Mouse (Mus musculus): ENCODE measurements at regions not wholly inside any gene's neighbourhood (a gene's known extent, or its start where the extent isn't known, plus 50 kb on each side); places are given as distances from the start of the nearest gene placed in this dataset.

DNA sequence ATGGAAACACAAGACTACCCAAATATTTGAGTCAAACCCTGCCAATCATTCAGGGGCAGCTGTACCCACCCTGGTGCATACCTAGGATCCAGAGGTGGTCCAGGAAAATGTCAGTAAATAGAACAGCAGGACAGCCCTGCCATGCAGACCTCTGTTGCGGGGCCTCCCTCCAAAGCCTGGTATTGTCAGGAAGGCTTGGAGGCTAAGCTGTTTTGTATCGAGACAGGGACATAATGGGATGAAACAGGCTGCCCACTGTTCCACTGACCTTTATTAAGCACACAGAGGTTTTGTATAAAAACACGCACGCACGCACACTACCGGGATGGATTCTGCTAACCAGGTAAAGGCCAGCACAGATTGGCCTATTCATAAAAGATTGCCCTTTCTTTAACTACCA is 155.8 kb upstream of the Mast4 start:
- H3K9me3 ChIP-seq (ENCODE audit: control insufficient read depth, low read length), result no peaks in the 10 kb centered on the region

DNA sequence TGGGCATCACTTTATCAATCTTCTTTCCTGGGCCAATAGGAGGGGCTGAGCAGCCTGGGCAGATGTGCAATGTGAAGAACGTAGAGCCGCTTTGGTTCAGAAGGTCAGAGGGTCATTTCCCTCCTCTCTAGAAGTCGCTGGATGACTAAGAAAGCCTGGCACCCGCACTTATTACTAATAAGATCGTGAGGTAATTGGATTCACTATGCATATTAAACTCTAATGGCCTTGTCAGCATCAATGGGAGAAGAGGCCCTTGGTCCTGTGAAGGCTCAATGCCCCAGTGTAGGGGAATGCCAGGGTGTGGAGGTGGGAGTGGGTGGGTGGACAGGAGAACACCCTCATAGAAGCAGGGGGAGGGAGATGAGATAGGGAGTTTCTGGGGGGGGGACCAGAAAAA is 149.8 kb upstream of the Mast4 start:
- ATAC-seq (ENCODE audit: low FRiP score, low TSS enrichment) (no peak), DNase-seq (ENCODE audit: low spot score) (no peak)
- H3K27ac ChIP-seq (replicated peaks), result no peak overlapping the region
- no peaks in the 10 kb centered on the region for H3K27me3 ChIP-seq (ENCODE audit: control insufficient read depth, insufficient read depth, low read length)
- H3K4me1 ChIP-seq (replicated peaks; ENCODE audit: control insufficient read depth, insufficient read depth), result no peaks in the 10 kb centered on the region
- no peak overlapping the region for H3K4me2 ChIP-seq (replicated peaks; ENCODE audit: low read depth)
- no peak overlapping the region for H3K4me3 ChIP-seq (ENCODE audit: low read depth, low read length)
- H3K36me3 ChIP-seq (ENCODE audit: control insufficient read depth, insufficient read depth, low read length), result no peaks in the 10 kb centered on the region
- 65% methylated on average over 5 of the region's 5 CpGs for WGBS
- TF ChIP-seq EP300 (optimal IDR thresholded peaks at IDR 0.05) (no peak), CTCF (IDR thresholded peaks at IDR 0.05; ENCODE audit: low read depth) (no peak)
- no peaks in the 10 kb centered on the region for H3K9me3 ChIP-seq (ENCODE audit: control insufficient read depth, low read length)
- no peak overlapping the region for H3K9ac ChIP-seq (ENCODE audit: low read length)

More for the DNA sequence above, 155.8 kb upstream of the Mast4 start:
- 77% methylated on average over 6 of the region's 6 CpGs for WGBS
- TF ChIP-seq CTCF (IDR thresholded peaks at IDR 0.05; ENCODE audit: low read depth) (no peak), EP300 (optimal IDR thresholded peaks at IDR 0.05) (no peak)
- Histone ChIP-seq H3K4me3 (ENCODE audit: low read depth, low read length) (no peak overlapping the region), H3K36me3 (ENCODE audit: control insufficient read depth, insufficient read depth, low read length) (no peaks in the 10 kb centered on the region), H3K4me1 (replicated peaks; ENCODE audit: control insufficient read depth, insufficient read depth) (no peaks in the 10 kb centered on the region), H3K4me2 (replicated peaks; ENCODE audit: low read depth) (no peak overlapping the region), H3K27me3 (ENCODE audit: control insufficient read depth, insufficient read depth, low read length) (no peaks in the 10 kb centered on the region), H3K9ac (ENCODE audit: low read length) (no peak overlapping the region), H3K27ac (replicated peaks) (no peak overlapping the region)
- ATAC-seq (ENCODE audit: low FRiP score, low TSS enrichment) (no peak), DNase-seq (ENCODE audit: low spot score) (no peak)

DNA sequence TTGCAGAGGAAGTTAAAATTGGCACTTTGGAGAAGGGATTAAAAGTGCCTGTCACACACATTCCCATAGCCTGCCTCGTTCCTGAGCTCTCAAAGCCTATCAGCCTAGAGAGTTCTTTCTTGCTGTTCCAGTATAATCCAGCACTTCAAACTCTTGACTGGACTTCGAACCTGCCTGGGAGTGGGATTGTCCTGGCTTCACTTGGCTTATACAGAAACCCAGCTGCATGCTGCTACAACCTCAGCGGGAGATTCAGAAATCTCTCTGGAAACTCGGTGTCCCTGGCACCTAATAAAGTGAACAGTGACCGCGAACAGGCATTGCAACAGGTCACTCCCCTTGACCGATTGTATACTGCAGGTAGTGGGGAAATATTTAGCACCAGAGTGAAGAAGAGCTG is 149.1 kb upstream of the Mast4 start:
- no peak for DNase-seq (ENCODE audit: low spot score)
- H3K4me2 ChIP-seq (replicated peaks; ENCODE audit: low read depth), result no peak overlapping the region
- 70% methylated on average over 7 of the region's 7 CpGs for WGBS
- ATAC-seq (ENCODE audit: low FRiP score, low TSS enrichment), result no peak
- H3K9ac ChIP-seq (ENCODE audit: low read length), result no peak overlapping the region
- no peak overlapping the region for H3K27ac ChIP-seq (replicated peaks)
- no peaks in the 10 kb centered on the region for H3K27me3 ChIP-seq (ENCODE audit: control insufficient read depth, insufficient read depth, low read length)
- H3K4me1 ChIP-seq (replicated peaks; ENCODE audit: control insufficient read depth, insufficient read depth), result no peaks in the 10 kb centered on the region
- TF ChIP-seq CTCF (IDR thresholded peaks at IDR 0.05; ENCODE audit: low read depth) (no peak), EP300 (optimal IDR thresholded peaks at IDR 0.05) (no peak)
- no peak overlapping the region for H3K4me3 ChIP-seq (ENCODE audit: low read depth, low read length)
- H3K9me3 ChIP-seq (ENCODE audit: control insufficient read depth, low read length), result no peaks in the 10 kb centered on the region
- no peaks in the 10 kb centered on the region for H3K36me3 ChIP-seq (ENCODE audit: control insufficient read depth, insufficient read depth, low read length)

DNA sequence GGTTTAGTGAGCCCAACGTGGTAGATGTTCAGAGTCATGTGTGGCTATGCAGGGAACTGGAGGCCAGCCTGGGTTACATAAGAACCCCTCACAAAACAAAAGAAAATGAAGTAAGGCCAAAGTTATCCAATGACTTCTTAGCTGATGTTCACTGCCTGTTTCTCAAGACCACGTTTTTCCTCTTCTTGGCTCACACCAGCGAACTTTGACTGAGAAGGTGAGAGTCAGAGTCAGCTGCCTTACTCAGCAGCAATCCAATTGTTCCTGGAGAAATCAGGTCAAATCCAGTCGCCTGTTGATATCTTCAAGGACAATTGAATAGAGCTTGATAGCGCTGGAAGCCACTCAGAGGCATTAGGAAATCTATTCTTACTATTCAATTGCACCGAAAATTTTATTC is 142.0 kb upstream of the Mast4 start:
- Histone ChIP-seq H3K4me3 (ENCODE audit: low read depth, low read length) (no peak overlapping the region), H3K9me3 (ENCODE audit: control insufficient read depth, low read length) (no peaks in the 10 kb centered on the region), H3K4me1 (replicated peaks; ENCODE audit: control insufficient read depth, insufficient read depth) (no peaks in the 10 kb centered on the region), H3K4me2 (replicated peaks; ENCODE audit: low read depth) (no peak overlapping the region), H3K36me3 (ENCODE audit: control insufficient read depth, insufficient read depth, low read length) (no peaks in the 10 kb centered on the region), H3K27ac (replicated peaks) (no peak overlapping the region), H3K9ac (ENCODE audit: low read length) (no peak overlapping the region), H3K27me3 (ENCODE audit: control insufficient read depth, insufficient read depth, low read length) (no peaks in the 10 kb centered on the region)
- no peak for DNase-seq (ENCODE audit: low spot score)
- ATAC-seq (ENCODE audit: low FRiP score, low TSS enrichment), result no peak
- TF ChIP-seq EP300 (optimal IDR thresholded peaks at IDR 0.05) (no peak), CTCF (IDR thresholded peaks at IDR 0.05; ENCODE audit: low read depth) (no peak)
- 76% methylated on average over 6 of the region's 6 CpGs for WGBS

DNA sequence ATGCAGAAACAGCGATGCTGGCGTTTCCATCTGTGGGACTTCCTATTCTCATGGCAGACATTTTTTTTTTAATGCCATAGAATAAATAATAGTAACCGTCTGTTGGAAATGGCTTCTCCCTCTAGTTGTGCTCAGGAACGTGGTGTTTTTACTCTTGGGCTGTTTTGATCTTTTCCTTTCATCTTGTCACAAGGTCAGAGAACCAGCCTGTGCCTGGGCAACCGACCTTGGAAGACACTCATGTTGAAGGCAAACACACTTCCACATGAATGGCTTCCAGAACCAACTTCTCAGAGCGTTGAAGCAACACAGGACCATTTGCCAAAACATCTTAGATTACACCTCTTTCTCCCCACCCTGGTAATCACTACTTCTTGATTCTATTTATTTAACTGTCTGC is 137.9 kb upstream of the Mast4 start:
- no peak for TF ChIP-seq CTCF (IDR thresholded peaks at IDR 0.05; ENCODE audit: low read depth)
- no peak for TF ChIP-seq EP300 (optimal IDR thresholded peaks at IDR 0.05)
- no peak overlapping the region for H3K4me2 ChIP-seq (replicated peaks; ENCODE audit: low read depth)
- DNase-seq (ENCODE audit: low spot score), result no peak
- H3K27me3 ChIP-seq (ENCODE audit: control insufficient read depth, insufficient read depth, low read length), result no peaks in the 10 kb centered on the region
- no peak overlapping the region for H3K27ac ChIP-seq (replicated peaks)
- H3K9ac ChIP-seq (ENCODE audit: low read length), result no peak overlapping the region
- no peak for ATAC-seq (ENCODE audit: low FRiP score, low TSS enrichment)
- H3K9me3 ChIP-seq (ENCODE audit: control insufficient read depth, low read length), result no peaks in the 10 kb centered on the region
- 66% methylated on average over 6 of the region's 6 CpGs for WGBS
- H3K36me3 ChIP-seq (ENCODE audit: control insufficient read depth, insufficient read depth, low read length), result no peaks in the 10 kb centered on the region
- no peaks in the 10 kb centered on the region for H3K4me1 ChIP-seq (replicated peaks; ENCODE audit: control insufficient read depth, insufficient read depth)
- no peak overlapping the region for H3K4me3 ChIP-seq (ENCODE audit: low read depth, low read length)

DNA sequence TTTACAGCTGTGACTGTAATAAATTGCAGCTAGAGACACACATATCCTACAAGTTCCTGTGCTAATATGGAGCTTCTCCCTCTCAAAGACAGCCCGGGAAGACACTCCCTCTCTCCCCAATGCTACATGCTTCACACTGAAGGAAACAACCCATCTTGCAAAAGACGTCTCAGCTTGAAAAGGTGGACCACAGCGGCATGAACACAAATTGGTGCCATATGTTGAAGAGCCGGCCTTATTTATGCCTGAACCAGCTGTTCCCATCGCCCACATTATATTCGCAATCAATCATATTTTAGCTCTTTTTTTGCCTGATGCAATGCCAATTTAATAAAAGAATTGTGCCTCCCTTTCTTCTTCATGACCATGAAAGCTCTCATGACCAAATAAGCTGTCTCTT is 135.8 kb upstream of the Mast4 start:
- Histone ChIP-seq H3K9ac (ENCODE audit: low read length) (no peak overlapping the region), H3K36me3 (ENCODE audit: control insufficient read depth, insufficient read depth, low read length) (no peaks in the 10 kb centered on the region), H3K4me1 (replicated peaks; ENCODE audit: control insufficient read depth, insufficient read depth) (no peaks in the 10 kb centered on the region), H3K27me3 (ENCODE audit: control insufficient read depth, insufficient read depth, low read length) (no peaks in the 10 kb centered on the region), H3K4me2 (replicated peaks; ENCODE audit: low read depth) (no peak overlapping the region), H3K27ac (replicated peaks) (no peak overlapping the region), H3K4me3 (ENCODE audit: low read depth, low read length) (no peak overlapping the region), H3K9me3 (ENCODE audit: control insufficient read depth, low read length) (no peaks in the 10 kb centered on the region)
- no peak for DNase-seq (ENCODE audit: low spot score)
- 55% methylated on average over 6 of the region's 6 CpGs for whole genome bisulfite sequencing
- no peak for TF ChIP-seq EP300 (optimal IDR thresholded peaks at IDR 0.05)
- TF ChIP-seq CTCF (IDR thresholded peaks at IDR 0.05; ENCODE audit: low read depth), result no peak
- ATAC-seq (ENCODE audit: low FRiP score, low TSS enrichment), result no peak
